Mouse (Mus musculus) ES-E14 (cell line): ENCODE data around the gene Robo1. TPM values are rescaled to one million over a fixed set of nuclear protein-coding genes. Genes with fewer than 3 reads are reported as not detected.

Source experiments
- DNase-seq: peaks from one replicate; pipeline ENCODE4 v3.0.0-alpha.2; 2013; ENCODE audit warnings: low read depth, low spot score
- H3K27ac ChIP-seq: 2 replicates; pipeline ENCODE4 v1.5.1; 2012; ENCODE audit warnings: low read depth, mild to moderate bottlenecking, low read length, moderate library complexity, mixed read lengths; ENCODE audit not compliant: poor library complexity, insufficient read depth, severe bottlenecking
- H3K36me3 ChIP-seq: 2 replicates; pipeline ENCODE4 v1.6.1; 2012; ENCODE audit warnings: mild to moderate bottlenecking, low read length, moderate library complexity, mixed read lengths; ENCODE audit not compliant: control insufficient read depth, poor library complexity, insufficient read depth, severe bottlenecking
- H3K4me1 ChIP-seq, 2 experiments: fragments of 150-350 bp in 1 of 2; sonication (generic) in 1 of 2; 2 replicates each; pipeline ENCODE4 v1.6.1; 2012; ENCODE audit warnings: low read length in 2 of 2, mild to moderate bottlenecking in 1 of 2, mixed read lengths in 1 of 2; ENCODE audit not compliant: control insufficient read depth in 2 of 2, insufficient read depth in 2 of 2, poor library complexity in 1 of 2
- H3K4me3 ChIP-seq, 2 experiments: fragments of 150-350 bp in 1 of 2; sonication (generic) in 1 of 2; 2 replicates each; pipeline ENCODE4 v1.5.1; 2012; ENCODE audit warnings: low read length in 2 of 2, low read depth in 1 of 2, mild to moderate bottlenecking in 1 of 2, mixed read lengths in 1 of 2; ENCODE audit not compliant: insufficient read depth in 1 of 2, poor library complexity in 1 of 2, severe bottlenecking in 1 of 2
- H3K9ac ChIP-seq: 2 replicates; pipeline ENCODE4 v1.6.1; 2012; ENCODE audit warnings: low read depth, mild to moderate bottlenecking, low read length, mixed read lengths; ENCODE audit not compliant: poor library complexity, insufficient read depth, severe bottlenecking
- H3K9me3 ChIP-seq: fragments of 150-350 bp; sonication (generic); 2 replicates; pipeline ENCODE4 v1.6.1; 2012; ENCODE audit warnings: low read depth, mild to moderate bottlenecking, low read length; ENCODE audit not compliant: control insufficient read depth, insufficient read depth
- CHD2 ChIP-seq: IDR thresholded peaks from 2 replicates; pipeline ENCODE4 v1.6.1; 2014; ENCODE audit warnings: mild to moderate bottlenecking, low read depth, low read length, inconsistent platforms
- HCFC1 ChIP-seq: IDR thresholded peaks from 2 replicates; pipeline ENCODE4 v1.6.1; 2012; ENCODE audit warnings: low read length, inconsistent platforms, borderline replicate concordance; ENCODE audit not compliant: insufficient read depth
- MAFK ChIP-seq: IDR thresholded peaks from 2 replicates; pipeline ENCODE4 v1.6.1; 2014; ENCODE audit warnings: mild to moderate bottlenecking, low read depth, low read length, inconsistent platforms; ENCODE audit not compliant: insufficient read depth
- ZC3H11A ChIP-seq: IDR thresholded peaks from 2 replicates; pipeline ENCODE4 v1.6.1; 2012; ENCODE audit warnings: low read depth, mild to moderate bottlenecking, inconsistent platforms, low read length, borderline replicate concordance
- ZNF384 ChIP-seq: IDR thresholded peaks from 2 replicates; pipeline ENCODE4 v1.6.1; 2012; ENCODE audit warnings: low read depth, low read length, inconsistent platforms
- in situ Hi-C, 2 experiments: fragments of 600-800 bp; cut with MboI; formaldehyde crosslinking; loops; one replicate each; pipeline ENCODE4 v1.15.1; 2025; ENCODE audit warnings: low sequenced_read_pairs in 2 of 2, inconsistent platforms in 1 of 2; ENCODE audit not compliant: unreplicated experiment in 2 of 2
- total RNA-seq: library from RNA; depleted of rRNA; stranded (reverse); fragments of 300-350 nt; gene quantifications from 2 replicates; pipeline ENCODE4 v1.2.3, GENCODE M21; 2012

Robo1 gene
- total RNA-seq, 1 experiment, result 20.5 TPM

DNA sequence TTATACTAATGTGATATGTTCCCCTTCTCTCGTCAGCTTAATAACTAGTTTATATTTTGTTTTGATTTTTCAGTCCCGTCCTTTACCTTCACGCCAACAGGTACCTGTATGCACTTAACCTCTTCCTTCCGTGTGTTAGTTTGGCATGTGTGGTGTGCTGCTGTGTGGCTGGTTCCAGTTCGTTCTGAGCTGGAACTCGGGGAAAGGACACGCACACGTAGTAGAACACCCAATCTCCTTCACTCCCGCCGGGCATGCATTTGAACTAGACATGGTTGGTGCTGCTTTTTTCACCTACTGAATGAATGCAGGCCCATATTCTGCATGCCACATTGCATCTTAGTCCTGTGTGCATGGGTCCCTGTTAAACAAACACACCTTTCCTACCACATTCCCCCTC, 685.5 kb downstream of the Robo1 start:
- no peak overlapping the region for H3K9ac ChIP-seq
- H3K4me1 ChIP-seq, result no peaks in the 10 kb centered on the region
- DNase-seq, result no peak
- H3K27ac ChIP-seq, result no peak overlapping the region
- no peaks in the 10 kb centered on the region for H3K9me3 ChIP-seq
- TF ChIP-seq ZNF384, result no peak
- TF ChIP-seq ZC3H11A, result no peak
- TF ChIP-seq HCFC1, result no peak
- TF ChIP-seq CHD2, result no peak
- TF ChIP-seq MAFK, result no peak
- in situ Hi-C loops, result loop anchor here (10.0 to 25.0 kb wide), 2 partner anchors 161 to 331 kb away; no protein-coding TSS in a partner anchor
- no peaks in the 10 kb centered on the region for H3K36me3 ChIP-seq
- no peak overlapping the region for H3K4me3 ChIP-seq

DNA sequence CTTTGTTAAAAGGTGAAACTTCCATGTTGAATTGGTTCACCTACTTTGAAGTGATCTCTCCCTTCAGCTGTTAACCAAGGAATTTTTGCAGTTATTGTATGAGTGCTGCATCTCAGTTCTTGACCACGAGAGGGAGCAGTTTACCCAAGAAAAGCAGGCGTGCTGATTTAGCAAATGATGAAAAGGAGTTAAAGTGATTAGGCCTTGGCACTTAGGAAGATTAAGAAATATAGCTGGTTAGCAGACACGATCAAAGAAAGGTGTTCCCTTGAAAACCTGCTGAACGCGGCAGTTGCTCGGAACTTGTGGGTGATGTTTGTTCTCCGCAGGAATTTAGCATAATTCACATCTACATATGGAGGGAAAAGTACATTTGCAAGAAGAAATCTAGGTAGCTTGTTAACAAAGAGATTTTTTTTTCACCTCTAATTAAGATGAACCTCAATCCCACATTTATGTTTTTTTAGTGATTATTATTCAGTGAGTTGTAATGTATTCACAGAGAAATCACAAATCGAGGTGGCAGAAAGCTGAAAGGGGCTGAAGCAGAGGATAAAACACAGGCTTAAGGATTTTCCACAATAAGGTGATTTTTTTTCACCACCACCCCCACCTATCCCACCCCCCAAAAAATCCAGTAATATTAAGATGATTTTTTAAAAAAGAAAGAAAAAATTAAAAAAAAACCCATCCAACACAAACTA, 687.3 kb downstream of the Robo1 start:
- Histone ChIP-seq H3K9ac (no peak overlapping the region), H3K4me3 (no peak overlapping the region), H3K4me1 (no peaks in the 10 kb centered on the region), H3K36me3 (no peaks in the 10 kb centered on the region), H3K9me3 (no peaks in the 10 kb centered on the region), H3K27ac (no peak overlapping the region)
- peak; percentile 41 for DNase-seq
- TF ChIP-seq ZC3H11A (peak; percentile 86), HCFC1 (no peak), MAFK (peak; percentile 95), CHD2 (no peak)
- in situ Hi-C loops, result loop anchor here (10.0 to 25.0 kb wide), 2 partner anchors 159 to 333 kb away; no protein-coding TSS in a partner anchor

DNA sequence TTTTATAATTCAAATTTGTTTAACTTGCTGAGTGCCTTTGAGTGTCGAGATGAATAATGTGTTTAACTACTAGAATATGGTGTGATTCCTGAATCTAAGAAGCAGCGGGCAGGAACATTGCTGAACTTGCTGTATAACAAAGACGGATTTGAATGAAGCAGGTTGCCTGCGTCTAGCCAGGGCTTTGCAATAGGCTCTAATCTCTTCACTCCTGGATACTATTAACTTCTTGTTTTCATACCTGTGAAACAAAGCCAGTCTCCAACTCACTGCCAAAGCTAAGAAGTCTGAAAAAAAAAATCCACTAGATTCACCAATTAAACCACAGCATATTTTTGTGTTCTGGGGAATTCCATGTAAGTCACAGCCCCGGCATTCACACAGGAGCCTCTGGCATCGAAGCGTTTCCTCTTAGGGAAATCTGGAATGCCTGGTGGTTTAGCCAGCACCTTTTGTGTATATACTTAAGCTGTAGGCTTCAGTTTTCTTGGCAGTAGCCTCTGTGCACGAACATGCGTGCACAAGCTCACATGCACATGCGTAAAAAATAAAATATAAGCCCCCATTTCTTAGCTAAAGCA, 687.9 kb downstream of the Robo1 start:
- Histone ChIP-seq H3K36me3 (no peaks in the 10 kb centered on the region), H3K27ac (no peak overlapping the region), H3K4me3 (no peak overlapping the region), H3K4me1 (no peaks in the 10 kb centered on the region), H3K9ac (no peak overlapping the region), H3K9me3 (no peaks in the 10 kb centered on the region)
- in situ Hi-C loops, result loop anchor here (10.0 to 25.0 kb wide), 2 partner anchors 159 to 334 kb away; no protein-coding TSS in a partner anchor
- no peak for DNase-seq
- TF ChIP-seq ZNF384, result no peak
- TF ChIP-seq CHD2, result no peak
- no peak for TF ChIP-seq HCFC1
- TF ChIP-seq ZC3H11A, result no peak
- TF ChIP-seq MAFK, result no peak

DNA sequence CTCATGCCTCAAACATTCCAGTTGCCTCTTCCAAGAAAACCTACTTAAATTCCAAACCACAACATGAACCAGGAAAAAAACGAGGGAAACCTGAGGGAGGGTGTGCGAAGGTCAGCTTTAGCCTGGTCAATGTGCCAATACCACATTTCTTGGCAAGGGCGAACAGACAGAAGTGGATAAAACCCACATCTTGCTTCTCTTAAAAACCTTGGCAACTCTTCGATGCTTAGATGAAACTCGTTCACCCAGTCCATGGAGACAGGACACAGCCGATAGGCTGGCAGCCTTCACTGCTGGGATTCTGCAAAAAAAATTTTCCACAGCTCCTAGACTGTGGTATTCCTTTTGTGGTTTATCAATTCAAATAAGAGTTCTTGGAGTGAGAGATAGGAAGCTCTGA, 690.6 kb downstream of the Robo1 start:
- Histone ChIP-seq H3K9me3 (no peaks in the 10 kb centered on the region), H3K36me3 (no peaks in the 10 kb centered on the region), H3K27ac (no peak overlapping the region), H3K4me3 (no peak overlapping the region), H3K9ac (no peak overlapping the region), H3K4me1 (no peaks in the 10 kb centered on the region)
- no peak for TF ChIP-seq ZNF384
- TF ChIP-seq CHD2, result no peak
- no peak for TF ChIP-seq ZC3H11A
- no peak for DNase-seq
- in situ Hi-C loops, result loop anchor here (10.0 to 25.0 kb wide), 2 partner anchors 156 to 336 kb away; no protein-coding TSS in a partner anchor

DNA sequence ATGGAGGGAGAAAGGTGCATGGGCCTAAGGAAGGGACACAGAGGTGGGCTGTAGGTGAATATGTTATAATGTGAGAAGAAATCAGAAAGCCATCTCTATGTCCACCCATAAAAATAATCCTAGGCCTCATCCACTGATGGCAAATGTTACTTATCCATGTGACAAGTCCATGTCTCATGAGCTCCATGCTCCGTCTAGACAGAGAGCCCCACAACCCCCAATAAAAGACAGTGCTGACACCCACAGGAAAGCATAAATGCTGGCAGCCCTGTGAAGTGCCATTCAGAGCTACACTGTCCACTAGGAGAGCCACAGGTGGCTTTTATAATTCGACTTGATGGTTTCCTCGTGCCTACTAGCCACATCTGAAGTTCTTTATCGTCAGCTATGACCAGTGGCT, 694.6 kb downstream of the Robo1 start:
- no peak for TF ChIP-seq CHD2
- no peak for TF ChIP-seq ZNF384
- TF ChIP-seq ZC3H11A, result no peak
- TF ChIP-seq HCFC1, result no peak
- no peak for TF ChIP-seq MAFK
- H3K4me3 ChIP-seq, result no peak overlapping the region
- DNase-seq, result no peak
- in situ Hi-C loops, result no loop called here
- H3K4me1 ChIP-seq, result peaks cover 0 to 4% of the 10 kb centered on the region in 2 experiments; a peak in 2 of 4 replicates
- no peak overlapping the region for H3K27ac ChIP-seq
- H3K9me3 ChIP-seq, result no peaks in the 10 kb centered on the region
- H3K36me3 ChIP-seq, result no peaks in the 10 kb centered on the region
- H3K9ac ChIP-seq, result no peak overlapping the region
